Mouse (Mus musculus): ENCODE data around the gene Nosip. TPM values are rescaled to one million over a fixed set of nuclear protein-coding genes. Genes with fewer than 3 reads are reported as not detected.

Nosip gene
- polyA plus RNA-seq, 1 experiment = 165 TPM

GRCm38 (mm10) chr7:45050945-45051600 lies 11.2 kb upstream of the Nosip start:
- Histone ChIP-seq H3K27ac (ENCODE audit: control insufficient read depth, insufficient read depth, low read length) (no peak overlapping the region), H3K27me3 (ENCODE audit: control insufficient read depth, insufficient read depth, low read length) (no peaks in the 10 kb centered on the region), H3K36me3 (ENCODE audit: control insufficient read depth, insufficient read depth, low read length) (peaks cover 32% of the 10 kb centered on the region), H3K4me1 (replicated peaks; ENCODE audit: control insufficient read depth, insufficient read depth, low read length) (peaks cover 26% of the 10 kb centered on the region), H3K4me3 (ENCODE audit: control insufficient read depth, insufficient read depth, low read length) (peak overlapping the region; percentile 57)
- DNase-seq = peak; percentile 40
- TF ChIP-seq CTCF (IDR thresholded peaks at IDR 0.05; ENCODE audit: borderline replicate concordance, control insufficient read depth, extremely low read depth, insufficient read depth, low read length, poor library complexity) (no peak), POLR2A (IDR thresholded peaks at IDR 0.05; ENCODE audit: control insufficient read depth, extremely low read depth, insufficient read depth, low read length, poor library complexity) (no peak)
- WGBS = 78% methylated on average over 16 of the region's 16 CpGs

GRCm38 (mm10) chr7:45051601-45051974 lies 10.6 kb upstream of the Nosip start:
- H3K4me3 ChIP-seq (ENCODE audit: control insufficient read depth, insufficient read depth, low read length) = peak overlapping the region; percentile 57
- TF ChIP-seq POLR2A (IDR thresholded peaks at IDR 0.05; ENCODE audit: control insufficient read depth, extremely low read depth, insufficient read depth, low read length, poor library complexity) = no peak
- no peak for TF ChIP-seq CTCF (IDR thresholded peaks at IDR 0.05; ENCODE audit: borderline replicate concordance, control insufficient read depth, extremely low read depth, insufficient read depth, low read length, poor library complexity)
- no peak for DNase-seq
- peaks cover 26% of the 10 kb centered on the region for H3K4me1 ChIP-seq (replicated peaks; ENCODE audit: control insufficient read depth, insufficient read depth, low read length)
- no peak overlapping the region for H3K27ac ChIP-seq (ENCODE audit: control insufficient read depth, insufficient read depth, low read length)
- 41% methylated on average over 13 of the region's 13 CpGs for WGBS
- peaks cover 27% of the 10 kb centered on the region for H3K36me3 ChIP-seq (ENCODE audit: control insufficient read depth, insufficient read depth, low read length)
- H3K27me3 ChIP-seq (ENCODE audit: control insufficient read depth, insufficient read depth, low read length) = no peaks in the 10 kb centered on the region

GRCm38 (mm10) chr7:45052181-45052861 lies 9.9 kb upstream of the Nosip start:
- Histone ChIP-seq H3K36me3 (ENCODE audit: control insufficient read depth, insufficient read depth, low read length) (peaks cover 20% of the 10 kb centered on the region), H3K4me3 (ENCODE audit: control insufficient read depth, insufficient read depth, low read length) (peak overlapping the region; percentile 57), H3K27me3 (ENCODE audit: control insufficient read depth, insufficient read depth, low read length) (no peaks in the 10 kb centered on the region), H3K4me1 (replicated peaks; ENCODE audit: control insufficient read depth, insufficient read depth, low read length) (peaks cover 26% of the 10 kb centered on the region), H3K27ac (ENCODE audit: control insufficient read depth, insufficient read depth, low read length) (peak overlapping the region; percentile 52)
- WGBS = under 1% methylated on average over 38 of the region's 38 CpGs
- TF ChIP-seq POLR2A (IDR thresholded peaks at IDR 0.05; ENCODE audit: control insufficient read depth, extremely low read depth, insufficient read depth, low read length, poor library complexity) (no peak), CTCF (IDR thresholded peaks at IDR 0.05; ENCODE audit: borderline replicate concordance, control insufficient read depth, extremely low read depth, insufficient read depth, low read length, poor library complexity) (no peak)
- peak; percentile 52 for DNase-seq

- DNase-seq = no peak
- Histone ChIP-seq H3K27ac (ENCODE audit: control insufficient read depth, insufficient read depth, low read length) (peak within 1 kb of the TSS; percentile 83), H3K4me3 (ENCODE audit: control insufficient read depth, insufficient read depth, low read length) (peak within 1 kb of the TSS; percentile 57), H3K36me3 (ENCODE audit: control insufficient read depth, insufficient read depth, low read length) (peaks cover 16% of the 10 kb centered on the region), H3K4me1 (replicated peaks; ENCODE audit: control insufficient read depth, insufficient read depth, low read length) (peaks cover 26% of the 10 kb centered on the region), H3K27me3 (ENCODE audit: control insufficient read depth, insufficient read depth, low read length) (no peaks in the 10 kb centered on the region)
- TF ChIP-seq CTCF (IDR thresholded peaks at IDR 0.05; ENCODE audit: borderline replicate concordance, control insufficient read depth, extremely low read depth, insufficient read depth, low read length, poor library complexity) (no peak), POLR2A (IDR thresholded peaks at IDR 0.05; ENCODE audit: control insufficient read depth, extremely low read depth, insufficient read depth, low read length, poor library complexity) (0 out of 2 replicates have a peak, but pooled peaks have one; percentile 1)
- 0% methylated on average over 13 of the region's 18 CpGs for WGBS
Observed at GRCm38 (mm10) chr7:45052862-45053116, 9.4 kb upstream of the Nosip start, which contains the start of gene Prr12. Prr12 (minus strand) TSS chr7:45052881.

GRCm38 (mm10) chr7:45053117-45053930 lies 8.9 kb upstream of the Nosip start:
- peaks cover 11% of the 10 kb centered on the region for H3K36me3 ChIP-seq (ENCODE audit: control insufficient read depth, insufficient read depth, low read length)
- peak overlapping the region; percentile 83 for H3K27ac ChIP-seq (ENCODE audit: control insufficient read depth, insufficient read depth, low read length)
- peak overlapping the region; percentile 57 for H3K4me3 ChIP-seq (ENCODE audit: control insufficient read depth, insufficient read depth, low read length)
- TF ChIP-seq CTCF (IDR thresholded peaks at IDR 0.05; ENCODE audit: borderline replicate concordance, control insufficient read depth, extremely low read depth, insufficient read depth, low read length, poor library complexity) (no peak), POLR2A (IDR thresholded peaks at IDR 0.05; ENCODE audit: control insufficient read depth, extremely low read depth, insufficient read depth, low read length, poor library complexity) (peak; percentile 47; the same call in 1 of the 2 replicates)
- H3K4me1 ChIP-seq (replicated peaks; ENCODE audit: control insufficient read depth, insufficient read depth, low read length) = peaks cover 26% of the 10 kb centered on the region
- WGBS = under 1% methylated on average over 44 of the region's 59 CpGs
- no peaks in the 10 kb centered on the region for H3K27me3 ChIP-seq (ENCODE audit: control insufficient read depth, insufficient read depth, low read length)
- DNase-seq = peak; percentile 78

GRCm38 (mm10) chr7:45053931-45054510 lies 8.2 kb upstream of the Nosip start:
- DNase-seq = peak; percentile 97
- Histone ChIP-seq H3K27me3 (ENCODE audit: control insufficient read depth, insufficient read depth, low read length) (no peaks in the 10 kb centered on the region), H3K4me1 (replicated peaks; ENCODE audit: control insufficient read depth, insufficient read depth, low read length) (peaks cover 26% of the 10 kb centered on the region), H3K27ac (ENCODE audit: control insufficient read depth, insufficient read depth, low read length) (peak overlapping the region; percentile 83), H3K36me3 (ENCODE audit: control insufficient read depth, insufficient read depth, low read length) (peaks cover 7% of the 10 kb centered on the region), H3K4me3 (ENCODE audit: control insufficient read depth, insufficient read depth, low read length) (peak overlapping the region; percentile 54)
- under 1% methylated on average over 33 of the region's 33 CpGs for WGBS
- no peak; the same call in 1 of the 2 replicates for TF ChIP-seq CTCF (IDR thresholded peaks at IDR 0.05; ENCODE audit: borderline replicate concordance, control insufficient read depth, extremely low read depth, insufficient read depth, low read length, poor library complexity)
- TF ChIP-seq POLR2A (IDR thresholded peaks at IDR 0.05; ENCODE audit: control insufficient read depth, extremely low read depth, insufficient read depth, low read length, poor library complexity) = peak; percentile 82
